Mouse (Mus musculus): ENCODE data around the gene Vps9d1.

GRCm38 (mm10) chr8:123247748-123248147 is 6.4 kb downstream of the Vps9d1 start:
- TF ChIP-seq CTCF (IDR thresholded peaks at IDR 0.05; ENCODE audit: extremely low read depth, insufficient read depth, low read length) (no peak), POLR2A (IDR thresholded peaks at IDR 0.05; ENCODE audit: extremely low read depth, insufficient read depth, low read length) (no peak)

Measured in cortical plate, adult 2 months (tissue).